Mouse (Mus musculus): Measurements from ENCODE around the gene Dnah7a.
"Not testable (repeated sequence)": the region's sequence is repeated elsewhere in the genome, so short reads cannot be mapped to it uniquely, and the experiment has no call there.

Dnah7a gene

GRCm38 (mm10) chr1:53664268-53664667 lies 42.3 kb downstream of the Dnah7a start:
- DNase-seq, result peak; percentile 26

GRCm38 (mm10) chr1:53639865-53640794 lies 66.5 kb downstream of the Dnah7a start:
- no peak for DNase-seq

GRCm38 (mm10) chr1:53635641-53636040 lies 70.9 kb downstream of the Dnah7a start:
- not testable (repeated sequence) for DNase-seq

GRCm38 (mm10) chr1:53632040-53632439 lies 74.5 kb downstream of the Dnah7a start:
- not testable (repeated sequence) for DNase-seq

DNA sequence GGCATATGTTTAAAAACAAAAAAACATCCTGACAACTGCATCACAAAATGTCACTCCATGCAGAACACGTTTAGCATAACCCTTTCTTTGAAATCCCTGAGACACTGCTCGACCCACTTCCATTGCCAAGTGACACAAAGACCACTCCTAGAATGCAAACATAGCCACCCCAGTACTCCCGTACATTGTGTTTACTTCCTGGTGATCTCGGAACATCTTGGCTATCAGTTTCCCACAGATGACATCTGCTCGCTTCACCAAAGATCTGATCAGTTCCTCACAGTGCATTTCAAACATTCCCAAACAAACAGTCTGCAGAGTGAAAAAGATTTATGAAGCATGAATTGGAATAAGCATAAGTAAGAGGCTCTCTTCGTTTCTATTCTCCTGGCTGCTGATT lies 76.6 kb downstream of the Dnah7a start:
- DNase-seq, result peak; percentile 59

GRCm38 (mm10) chr1:53613486-53613885 lies 93.1 kb downstream of the Dnah7a start:
- DNase-seq, result no peak

DNA sequence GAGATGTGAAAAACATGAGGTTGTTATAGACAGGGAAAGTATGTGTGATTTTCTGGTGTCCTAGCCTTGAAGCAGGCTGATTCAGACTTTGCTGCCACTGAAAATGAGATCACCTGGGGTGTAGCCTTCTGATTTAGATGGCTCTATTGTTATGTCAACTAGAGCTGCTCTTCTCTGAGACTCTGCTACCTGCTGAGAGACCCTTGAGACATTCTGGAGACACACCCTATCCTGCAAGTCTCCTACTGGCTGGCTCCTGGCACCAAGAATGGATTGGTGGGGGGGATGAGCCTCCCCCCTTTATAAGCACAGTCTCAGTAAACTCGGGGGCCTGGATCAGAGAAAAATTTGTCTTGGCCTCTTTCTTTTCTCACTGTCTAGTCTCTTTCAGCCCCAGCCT lies 125.3 kb downstream of the Dnah7a start:
- DNase-seq, result not testable (repeated sequence)

DNA sequence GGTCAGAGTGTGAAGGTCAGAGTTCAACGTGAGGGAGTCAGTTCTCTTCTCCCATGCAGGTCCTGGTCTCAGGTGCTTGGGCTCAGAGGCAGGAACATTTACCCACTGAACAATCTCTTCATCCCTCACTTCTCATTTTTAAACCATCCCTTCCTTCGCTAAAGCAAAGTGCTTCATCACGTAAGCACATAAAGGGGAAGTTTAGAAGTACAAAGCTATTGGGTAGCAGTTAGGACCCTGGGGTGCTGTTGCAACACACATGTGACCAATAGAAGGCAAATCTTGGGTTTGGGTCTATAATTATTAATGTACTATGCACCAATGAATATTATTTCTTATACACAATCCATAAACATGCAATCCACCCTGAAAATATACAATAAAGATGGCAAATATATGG lies 148.7 kb downstream of the Dnah7a start:
- DNase-seq, result not testable (repeated sequence)

- not testable (repeated sequence) for DNase-seq
Measured at GRCm38 (mm10) chr1:53547018-53547417, 159.6 kb downstream of the Dnah7a start.

GRCm38 (mm10) chr1:53538356-53538755 lies 168.2 kb downstream of the Dnah7a start:
- DNase-seq, result not testable (repeated sequence)

DNA sequence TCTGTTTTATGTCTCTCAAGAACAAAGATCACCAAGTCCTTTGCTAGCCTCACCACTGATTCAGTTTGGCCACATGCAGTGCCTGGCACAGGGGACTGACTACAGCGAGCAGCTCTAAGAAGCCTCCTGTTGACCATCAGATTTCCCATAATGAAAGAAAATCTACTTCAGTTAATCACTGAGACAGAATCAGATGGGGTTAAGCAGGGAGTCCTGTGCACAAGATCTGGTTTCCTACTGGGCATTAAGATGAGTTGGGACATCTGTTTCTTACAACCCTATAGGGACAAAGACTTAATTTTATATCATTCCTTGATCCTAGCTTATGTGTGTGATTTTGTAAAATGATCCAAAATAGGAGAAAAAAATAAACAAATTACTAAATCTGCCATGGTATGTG lies 171.8 kb downstream of the Dnah7a start:
- DNase-seq, result not testable (repeated sequence)

DNA sequence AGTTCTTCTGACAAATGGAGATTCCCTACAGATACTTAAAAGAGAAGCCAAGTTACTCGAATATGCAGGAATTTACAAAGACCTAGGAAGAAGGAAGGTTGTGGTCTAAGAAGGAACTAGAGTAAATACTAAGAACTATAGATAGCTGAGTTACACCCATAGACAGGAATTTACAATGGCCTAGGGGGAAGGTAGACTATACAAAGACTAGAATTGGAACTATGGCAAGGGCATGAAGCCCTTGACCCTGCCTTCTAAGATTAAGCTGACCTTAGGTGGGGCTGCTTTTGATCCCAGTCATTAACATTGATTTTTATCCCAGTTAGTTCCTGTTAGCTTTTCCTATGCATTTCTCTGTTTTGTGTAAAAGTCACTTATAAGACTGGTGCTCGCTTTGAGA lies 180.6 kb downstream of the Dnah7a start:
- not testable (repeated sequence) for DNase-seq

DNA sequence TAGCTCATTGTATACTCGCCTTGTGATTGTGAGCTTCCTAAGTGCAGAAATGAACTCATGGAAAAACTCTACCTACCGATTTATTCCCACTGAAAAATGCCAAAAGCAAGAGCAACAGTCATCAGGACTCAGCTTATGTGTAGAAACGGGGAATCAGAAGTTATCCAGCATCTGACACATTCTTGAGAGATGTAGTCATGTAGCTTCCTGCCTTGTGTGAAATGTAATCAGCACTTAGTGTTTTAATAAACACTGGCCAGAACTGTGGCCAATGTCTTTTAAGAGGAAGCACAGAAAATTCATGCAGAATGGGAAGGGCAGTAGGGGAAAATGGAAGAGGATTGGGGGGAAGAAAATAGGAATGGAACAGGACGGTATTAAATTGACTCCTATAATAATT lies 232.9 kb downstream of the Dnah7a start:
- no peak for DNase-seq

- DNase-seq, result not testable (repeated sequence)
Measured at GRCm38 (mm10) chr1:53472084-53472483, 234.5 kb downstream of the Dnah7a start.

DNA sequence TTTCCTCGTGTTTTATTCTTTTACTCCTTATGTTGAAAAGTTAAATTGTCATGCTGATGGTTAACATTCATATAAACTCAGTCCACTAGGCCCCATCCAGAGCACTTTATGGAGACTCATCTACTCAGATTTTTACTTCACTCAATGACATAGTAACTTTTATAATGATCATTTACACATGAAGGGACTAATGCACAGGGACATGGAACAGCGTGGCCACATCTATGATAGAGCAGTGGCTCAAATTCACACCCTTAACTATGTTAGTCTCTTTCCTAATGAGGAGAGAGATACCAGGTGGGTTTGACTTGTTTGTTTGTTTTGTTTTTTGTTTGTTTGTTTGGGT lies 239.3 kb downstream of the Dnah7a start:
- DNase-seq, result no peak

- DNase-seq, result not testable (repeated sequence)
Measured at GRCm38 (mm10) chr1:53466524-53467324, 239.9 kb downstream of the Dnah7a start.

GRCm38 (mm10) chr1:53439173-53439572 lies 267.4 kb downstream of the Dnah7a start:
- not testable (repeated sequence) for DNase-seq

- DNase-seq, result not testable (repeated sequence)
Measured at GRCm38 (mm10) chr1:53432433-53432832, 274.2 kb downstream of the Dnah7a start.

DNA sequence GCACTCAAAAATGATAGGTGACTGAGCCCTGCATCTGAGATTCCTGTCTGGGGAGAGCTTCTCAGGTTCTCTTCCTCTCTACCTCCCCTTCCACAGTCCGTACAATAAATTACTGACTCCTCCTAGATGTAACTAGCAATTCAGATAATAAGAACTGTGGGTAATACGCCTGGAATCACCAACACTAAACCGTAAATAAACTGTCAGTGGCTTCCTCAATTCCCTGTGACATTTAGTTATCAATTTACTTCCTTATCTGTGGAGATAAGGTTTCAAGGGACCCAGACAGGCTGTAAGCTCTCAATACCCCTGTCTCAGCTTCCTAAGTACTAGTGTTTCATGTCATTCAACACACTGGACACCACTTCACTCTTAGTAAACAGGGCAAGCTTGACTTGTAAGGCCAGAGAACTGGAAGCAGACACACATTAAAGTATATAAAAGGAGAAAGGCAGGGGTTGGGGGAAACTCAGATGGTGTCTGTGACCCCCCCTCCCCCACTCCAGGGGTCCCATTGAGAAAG lies 300.7 kb downstream of the Dnah7a start:
- DNase-seq, result no peak

DNA sequence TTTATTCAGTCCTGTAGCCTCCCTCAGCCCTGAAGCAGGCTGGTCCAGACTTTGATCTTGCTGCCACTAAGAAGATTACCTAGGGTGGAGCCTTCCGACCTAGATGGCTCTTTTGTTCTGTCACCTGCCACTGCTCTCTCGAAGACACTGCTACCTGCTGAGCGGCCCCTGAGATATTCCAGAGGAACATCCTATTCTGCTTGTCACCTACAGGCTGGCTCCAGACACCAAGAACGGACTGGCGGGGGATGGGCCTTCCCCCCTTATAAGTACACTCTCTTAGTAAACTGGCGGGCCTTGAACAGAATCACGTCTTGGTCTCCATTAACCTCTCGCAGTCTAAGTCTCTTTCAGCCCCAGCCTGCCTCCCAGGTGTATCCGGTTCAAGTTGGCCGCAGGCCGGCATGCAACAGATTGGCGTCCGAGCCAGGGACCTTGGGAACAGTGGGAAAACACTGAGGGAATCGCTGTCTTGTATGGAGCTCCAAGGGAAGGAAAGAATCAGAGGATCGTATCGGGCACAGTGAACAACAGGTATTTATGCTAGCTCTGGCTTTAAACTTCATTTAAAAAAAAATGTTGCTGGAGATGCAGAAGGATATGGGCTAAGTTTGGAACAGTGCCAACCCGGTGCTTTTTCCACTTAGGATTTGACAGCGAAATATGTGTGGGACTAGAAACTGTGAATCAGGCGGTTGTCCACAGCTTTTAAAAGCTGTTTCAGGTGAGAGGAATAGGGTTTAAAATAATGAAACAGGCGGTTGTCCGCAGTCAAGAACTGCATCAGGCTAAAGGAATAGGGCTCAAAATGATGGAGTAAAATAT lies 312.4 kb downstream of the Dnah7a start:
- DNase-seq, result not testable (repeated sequence)

DNA sequence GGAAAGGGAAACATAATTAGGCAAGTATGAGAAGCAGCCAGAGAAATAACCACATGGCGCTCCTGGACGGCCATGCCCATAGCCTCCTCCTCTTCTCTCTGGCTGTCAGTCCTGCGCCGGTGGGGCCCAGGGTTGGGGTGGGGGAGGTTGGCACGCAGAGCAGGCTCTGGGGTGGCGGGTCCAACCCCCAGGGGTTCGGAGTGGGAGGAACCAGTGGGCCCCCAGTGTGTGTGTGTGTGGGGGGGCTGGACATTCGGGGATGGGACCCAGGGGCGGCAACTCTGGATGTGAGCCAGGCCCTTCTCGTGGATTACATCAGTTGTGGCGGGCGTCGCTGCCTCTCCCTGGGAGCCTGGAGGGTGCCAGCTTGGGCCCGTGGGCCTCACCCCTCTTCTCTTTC lies 317.8 kb downstream of the Dnah7a start:
- DNase-seq, result no peak

DNA sequence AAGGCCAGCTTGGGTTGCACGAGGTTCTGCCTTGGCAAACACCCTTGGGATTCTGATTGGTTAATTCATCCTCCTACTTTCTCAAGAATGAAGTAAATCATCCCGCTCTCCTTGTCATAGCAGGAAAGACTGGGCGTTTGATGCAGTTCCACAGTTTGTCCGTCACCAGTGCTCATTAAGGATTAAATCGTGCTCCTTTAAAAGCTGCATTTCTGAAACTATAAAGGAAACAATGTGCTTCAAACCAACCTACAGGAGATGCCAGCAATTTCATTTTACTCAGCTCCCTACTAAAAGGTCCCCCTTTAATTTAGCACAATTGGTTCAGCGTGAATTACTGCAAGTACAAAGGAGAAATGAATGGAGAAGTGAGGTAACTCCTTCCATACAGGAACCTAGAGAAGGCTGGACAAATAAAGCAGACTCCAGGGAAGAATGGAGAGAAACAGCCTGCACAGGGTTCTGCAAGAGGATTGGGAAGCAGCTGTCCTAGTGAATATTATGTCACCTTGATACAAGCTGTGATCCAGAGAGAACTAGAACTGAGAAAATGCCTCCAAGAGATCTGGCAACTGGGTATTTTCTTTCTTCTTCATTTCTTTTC lies 322.4 kb downstream of the Dnah7a start:
- no peak for DNase-seq

Measured in lung, postnatal 36 days (tissue).